Mouse (Mus musculus) midbrain, embryonic 11.5 days (tissue): ENCODE results near the gene 4931414P19Rik. TPM values are rescaled to one million over a fixed set of nuclear protein-coding genes. Genes with fewer than 3 reads are reported as not detected.
A peak's percentile ranks its signal among the peaks of the same experiment; 100 is the strongest.
"Not testable (repeated sequence)": the region's sequence is repeated elsewhere in the genome, so short reads cannot be mapped to it uniquely, and the experiment has no call there.

Experiments used
- ATAC-seq: fragments of 200-750 bp; cut with Nextera tagmentation; 2 replicates; pipeline ENCODE4 v1.8.0; 2017; ENCODE audit warnings: moderate TSS enrichment, moderate library complexity; ENCODE audit not compliant: low FRiP score
- DNase-seq: peaks from one replicate; pipeline ENCODE4 v3.0.0; 2015; ENCODE audit warnings: low spot score; ENCODE audit errors: missing footprints
- H3K27ac ChIP-seq: fragments of 300-500 bp; sonication (generic); 2 replicates; pipeline ENCODE4 v1.5.1; 2014; ENCODE audit warnings: low read depth, low read length
- H3K27me3 ChIP-seq: fragments of 300-500 bp; sonication (generic); 2 replicates; pipeline ENCODE4 v1.6.1; 2014; ENCODE audit warnings: mild to moderate bottlenecking, low read length, moderate library complexity, mixed read lengths; ENCODE audit not compliant: control insufficient read depth, insufficient read depth
- H3K36me3 ChIP-seq: fragments of 300-500 bp; sonication (generic); 2 replicates; pipeline ENCODE4 v1.6.1; 2014; ENCODE audit warnings: mild to moderate bottlenecking, low read length, moderate library complexity, mixed read lengths; ENCODE audit not compliant: control insufficient read depth, insufficient read depth
- H3K4me1 ChIP-seq: fragments of 300-500 bp; sonication (generic); 2 replicates; pipeline ENCODE4 v1.6.1; 2014; ENCODE audit warnings: low read length; ENCODE audit not compliant: control insufficient read depth, insufficient read depth
- H3K4me2 ChIP-seq: fragments of 300-500 bp; sonication (generic); 2 replicates; pipeline ENCODE4 v1.6.1; 2014; ENCODE audit warnings: mild to moderate bottlenecking, moderate library complexity
- H3K4me3 ChIP-seq: fragments of 300-500 bp; sonication (generic); 2 replicates; pipeline ENCODE4 v1.5.1; 2014; ENCODE audit warnings: low read depth, low read length
- H3K9ac ChIP-seq: fragments of 300-500 bp; sonication (generic); 2 replicates; pipeline ENCODE4 v1.6.1; 2014; ENCODE audit warnings: low read length
- H3K9me3 ChIP-seq: fragments of 300-500 bp; sonication (generic); 2 replicates; pipeline ENCODE4 v1.6.1; 2016; ENCODE audit warnings: low read length; ENCODE audit not compliant: control insufficient read depth
- WGBS: fragments of 180-500 bp; shearing (Covaris S2); extraction: QIAGEN DNeasy Blood & Tissue Kit; methylation state at CpG from one replicate; pipeline ENCODE4 v1.1.7; 2014; 5-methylcytosine and 5-hydroxymethylcytosine counted together
- polyA plus RNA-seq: library from polyadenylated mRNA; unstranded; fragments of >200 nt; fragmentation: Nextera tagmentation; extraction: Ambion mirVana; gene quantifications from 2 replicates; pipeline ENCODE4 v1.2.1, GENCODE M21; 2014

Gene 4931414P19Rik
- polyA plus RNA-seq, 1 experiment from 2014 or later = 8.5 TPM

GRCm38 (mm10) chr14:54617152-54617896 is 11.5 kb upstream of the 4931414P19Rik start:
- 2% methylated on average over 38 of the region's 38 CpGs for WGBS
- Histone ChIP-seq H3K4me1 (peaks cover 4% of the 10 kb centered on the region), H3K36me3 (peaks cover 5% of the 10 kb centered on the region; the same call in 1 of the 2 replicates), H3K4me3 (peak overlapping the region; percentile 83), H3K27ac (peak overlapping the region; percentile 11; the same call in 1 of the 2 replicates), H3K4me2 (peak overlapping the region; percentile 54), H3K9ac (peak overlapping the region; percentile 92), H3K9me3 (no peaks in the 10 kb centered on the region), H3K27me3 (no peaks in the 10 kb centered on the region)
- DNase-seq (peak; percentile 92), ATAC-seq (peak; percentile 67)

- ATAC-seq (no peak), DNase-seq (no peak)
- H3K27ac ChIP-seq = no peak overlapping the region
- H3K4me2 ChIP-seq = no peak overlapping the region
- no peak overlapping the region for H3K9ac ChIP-seq
- no peak overlapping the region; the same call in 1 of the 2 replicates for H3K4me3 ChIP-seq
- WGBS = 94% methylated on average over 16 of the region's 16 CpGs
- no peaks in the 10 kb centered on the region for H3K27me3 ChIP-seq
- no peaks in the 10 kb centered on the region for H3K9me3 ChIP-seq
- H3K36me3 ChIP-seq = peaks cover 7% of the 10 kb centered on the region; the same call in 1 of the 2 replicates
- H3K4me1 ChIP-seq = peaks cover 4% of the 10 kb centered on the region
These were observed 10.5 kb upstream of the 4931414P19Rik start for GRCm38 (mm10) chr14:54616226-54616825.

GRCm38 (mm10) chr14:54614130-54614529 is 8.3 kb upstream of the 4931414P19Rik start:
- not testable (repeated sequence) for H3K27me3 ChIP-seq, H3K4me3 ChIP-seq, H3K4me1 ChIP-seq, ATAC-seq, H3K27ac ChIP-seq, H3K36me3 ChIP-seq, H3K9me3 ChIP-seq, H3K4me2 ChIP-seq, H3K9ac ChIP-seq, DNase-seq
- WGBS = 89% methylated on average over 15 of the region's 16 CpGs

GRCm38 (mm10) chr14:54610648-54611047 is 4.9 kb upstream of the 4931414P19Rik start:
- Histone ChIP-seq H3K27ac (no peak overlapping the region), H3K4me2 (no peak overlapping the region), H3K27me3 (no peaks in the 10 kb centered on the region), H3K4me1 (no peaks in the 10 kb centered on the region), H3K36me3 (peaks cover 5% of the 10 kb centered on the region; the same call in 1 of the 2 replicates), H3K9me3 (no peaks in the 10 kb centered on the region), H3K4me3 (no peak overlapping the region), H3K9ac (no peak overlapping the region)
- WGBS = 82% methylated on average over 6 of the region's 6 CpGs
- no peak for DNase-seq
- no peak for ATAC-seq

- no peak for ATAC-seq
- no peaks in the 10 kb centered on the region for H3K27me3 ChIP-seq
- H3K9me3 ChIP-seq = no peaks in the 10 kb centered on the region
- H3K9ac ChIP-seq = no peak overlapping the region
- 76% methylated on average over 4 of the region's 4 CpGs for WGBS
- no peak for DNase-seq
- no peak overlapping the region for H3K27ac ChIP-seq
- no peak overlapping the region for H3K4me2 ChIP-seq
- peaks cover 2% of the 10 kb centered on the region; the same call in 1 of the 2 replicates for H3K36me3 ChIP-seq
- H3K4me1 ChIP-seq = peaks cover 2% of the 10 kb centered on the region; the same call in 1 of the 2 replicates
- H3K4me3 ChIP-seq = no peak overlapping the region
These were observed 4.2 kb upstream of the 4931414P19Rik start for GRCm38 (mm10) chr14:54609962-54610361.

- Histone ChIP-seq H3K36me3 (peaks cover 2% of the 10 kb centered on the region; the same call in 1 of the 2 replicates), H3K9me3 (no peaks in the 10 kb centered on the region), H3K9ac (no peak overlapping the region), H3K27me3 (no peaks in the 10 kb centered on the region), H3K4me1 (peaks cover 8% of the 10 kb centered on the region), H3K27ac (no peak overlapping the region), H3K4me2 (no peak overlapping the region), H3K4me3 (no peak overlapping the region)
- DNase-seq = no peak
- ATAC-seq = no peak
- 87% methylated on average over 4 of the region's 4 CpGs for WGBS
These were observed 3.5 kb upstream of the 4931414P19Rik start for GRCm38 (mm10) chr14:54609245-54609644.

GRCm38 (mm10) chr14:54607226-54607625 is 1.4 kb upstream of the 4931414P19Rik start:
- 53% methylated on average over 8 of the region's 8 CpGs for WGBS
- H3K4me1 ChIP-seq = peaks cover 13% of the 10 kb centered on the region
- no peak overlapping the region for H3K4me3 ChIP-seq

GRCm38 (mm10) chr14:54603686-54604085 is 2.1 kb downstream of the 4931414P19Rik start:
- Histone ChIP-seq H3K4me1 (peaks cover 13% of the 10 kb centered on the region), H3K36me3 (no peaks in the 10 kb centered on the region), H3K4me3 (no peak overlapping the region; the same call in 1 of the 2 replicates), H3K9me3 (no peaks in the 10 kb centered on the region), H3K27me3 (no peaks in the 10 kb centered on the region), H3K4me2 (peak overlapping the region; percentile 34), H3K9ac (no peak overlapping the region), H3K27ac (no peak overlapping the region; the same call in 1 of the 2 replicates)
- no peak for ATAC-seq
- 84% methylated on average over 8 of the region's 8 CpGs for WGBS
- DNase-seq = no peak

More at GRCm38 (mm10) chr14:54607226-54607625, 1.4 kb upstream of the 4931414P19Rik start:
- no peak for DNase-seq
- Histone ChIP-seq H3K4me2 (no peak overlapping the region), H3K9ac (no peak overlapping the region), H3K36me3 (peaks cover 2% of the 10 kb centered on the region; the same call in 1 of the 2 replicates), H3K27me3 (no peaks in the 10 kb centered on the region), H3K27ac (no peak overlapping the region), H3K9me3 (no peaks in the 10 kb centered on the region)
- no peak for ATAC-seq
